In genomic region chr7:144134699-144135098, GRCm38 (mm10) we compare ENCODE assay signal across 20 mouse cellular contexts.
DNase-seq lines count a peak whose midpoint lies in the region; ATAC-seq lines count a peak whose summit lies in the region.
"Had no signal": no experiment of that assay in that cellular context is flagged by ENCODE, and none has a peak within 500 bp of the region (broad histone marks: within the 10 kb centered on the region; RNA-seq: fewer than 3 reads in every experiment).

No protein-coding gene starts in this region.

- H3K4me1 ChIP-seq in forebrain, embryonic 15.5 days, result peaks cover 16% of the 10 kb centered on the region
- peaks cover 10% of the 10 kb centered on the region for H3K4me1 ChIP-seq in forebrain, embryonic 12.5 days
- H3K4me1 ChIP-seq: embryonic facial prominence, embryonic 10.5 days; heart, embryonic 12.5 days had no signal

- intact Hi-C loops in gastrocnemius, postnatal 14 days (cut with DNase I; ENCODE audit: low total_unique reads), result no loop called here

- no peaks in the 10 kb centered on the region for H3K27me3 ChIP-seq in forebrain, embryonic 15.5 days
- no peaks in the 10 kb centered on the region for H3K27me3 ChIP-seq in forebrain, embryonic 12.5 days

- 0 out of 2 replicates have a peak, but pooled peaks have one; percentile 18 for ATAC-seq in forebrain, embryonic 15.5 days (replicated peaks)
- ATAC-seq in forebrain, embryonic 12.5 days (ENCODE audit: low FRiP score), result no peak
- ATAC-seq: intestine, embryonic 16.5 days had no signal

- DNase-seq in left cerebral cortex, adult 18-20 months (ENCODE audit: low spot score in 2 of 2), result peak; percentile 32 to 44
- DNase-seq in left cerebral cortex, adult 11 months (ENCODE audit: low spot score), result no peak
- peak; percentile 57 for DNase-seq in layer of hippocampus, adult 9-11 months
- peak; percentile 31 for DNase-seq in right cerebral cortex, postnatal 25 days
- no peak for DNase-seq in kidney, adult 18-20 months
- no peak for DNase-seq in gastrocnemius, postnatal 14 days
- DNase-seq: B cell, adult 2 months; heart, postnatal 36 days; liver; lung, adult 2 months; retina, postnatal 1 day; thymus, postnatal 4 days had no signal

- H3K27ac ChIP-seq in forebrain, embryonic 15.5 days (replicated peaks), result no peak overlapping the region
- no peak overlapping the region for H3K27ac ChIP-seq in forebrain, embryonic 12.5 days
- H3K27ac ChIP-seq: embryonic facial prominence, embryonic 10.5 days; kidney, postnatal 0 days had no signal

- no peak overlapping the region for H3K4me3 ChIP-seq in forebrain, embryonic 15.5 days
- no peak overlapping the region for H3K4me3 ChIP-seq in forebrain, embryonic 12.5 days (replicated peaks)
- H3K4me3 ChIP-seq: embryonic facial prominence, embryonic 10.5 days; erythroblast, embryonic 14.5 days; heart, embryonic 12.5 days; myocyte had no signal

- H3K9me3 ChIP-seq in forebrain, embryonic 15.5 days, result no peaks in the 10 kb centered on the region
- H3K9me3 ChIP-seq in forebrain, embryonic 12.5 days, result no peaks in the 10 kb centered on the region
- H3K9me3 ChIP-seq: embryonic facial prominence, embryonic 10.5 days; heart, embryonic 12.5 days had no signal

- H3K9ac ChIP-seq in forebrain, embryonic 15.5 days (replicated peaks), result no peak overlapping the region
- H3K9ac ChIP-seq in forebrain, embryonic 12.5 days, result no peak overlapping the region
- H3K9ac ChIP-seq: heart, embryonic 12.5 days had no signal

- no peaks in the 10 kb centered on the region for H3K36me3 ChIP-seq in forebrain, embryonic 15.5 days
- no peaks in the 10 kb centered on the region for H3K36me3 ChIP-seq in forebrain, embryonic 12.5 days (replicated peaks)
- H3K36me3 ChIP-seq: embryonic facial prominence, embryonic 10.5 days; heart, embryonic 12.5 days had no signal

- 87% methylated on average over 11 of the region's 11 CpGs for WGBS in forebrain, embryonic 15.5 days
- WGBS in forebrain, embryonic 12.5 days, result 94% methylated on average over 11 of the region's 11 CpGs

- no peak overlapping the region for H3K4me2 ChIP-seq in forebrain, embryonic 15.5 days (replicated peaks)
- no peak overlapping the region for H3K4me2 ChIP-seq in forebrain, embryonic 12.5 days
- H3K4me2 ChIP-seq: heart, embryonic 12.5 days had no signal

Comparison
In these comparisons a context has a peak if more than half of its experiments do, and no peak if none do; other contexts are left out.
1. DNase-seq: peak in left cerebral cortex, adult 18-20 months (2 of 2), layer of hippocampus, adult 9-11 months (single experiment) and right cerebral cortex, postnatal 25 days (single experiment); none in left cerebral cortex, adult 11 months (single experiment), kidney, adult 18-20 months (single experiment) and gastrocnemius, postnatal 14 days (single experiment).